Mouse (Mus musculus) neural tube, embryonic 14.5 days (tissue): Measurements from ENCODE around the gene Il1rl2. TPM values are rescaled to one million over a fixed set of nuclear protein-coding genes. Genes with fewer than 3 reads are reported as not detected.

Experiments
- ATAC-seq: fragments of 200-750 bp; cut with Nextera tagmentation; 2 replicates; pipeline ENCODE4 v1.8.0; 2017; ENCODE audit warnings: low read depth, mild to moderate bottlenecking, moderate TSS enrichment, moderate library complexity
- H3K27ac ChIP-seq: fragments of 300-500 bp; sonication (generic); 2 replicates; pipeline ENCODE4 v1.5.1; 2014; ENCODE audit warnings: low read depth, mild to moderate bottlenecking, control low read depth, low read length, moderate library complexity, mixed read lengths
- H3K27me3 ChIP-seq: fragments of 300-500 bp; sonication (generic); 2 replicates; pipeline ENCODE4 v1.6.1; 2014; ENCODE audit warnings: low read length; ENCODE audit not compliant: control insufficient read depth, insufficient read depth
- H3K36me3 ChIP-seq: fragments of 300-500 bp; sonication (generic); 2 replicates; pipeline ENCODE4 v1.6.1; 2014; ENCODE audit warnings: low read length, mixed read lengths; ENCODE audit not compliant: control insufficient read depth, insufficient read depth
- H3K4me1 ChIP-seq: fragments of 300-500 bp; sonication (generic); 2 replicates; pipeline ENCODE4 v1.6.1; 2014; ENCODE audit warnings: low read length; ENCODE audit not compliant: control insufficient read depth, insufficient read depth
- H3K4me2 ChIP-seq: fragments of 300-500 bp; sonication (generic); 2 replicates; pipeline ENCODE4 v1.6.1; 2014; ENCODE audit warnings: mild to moderate bottlenecking, low read depth, low read length, control low read depth
- H3K4me3 ChIP-seq: fragments of 300-500 bp; sonication (generic); 2 replicates; pipeline ENCODE4 v1.5.1; 2014; ENCODE audit warnings: low read depth, low read length, control low read depth, mixed read lengths
- H3K9ac ChIP-seq: fragments of 300-500 bp; sonication (generic); replicated peaks from 2 replicates; pipeline ENCODE4 v1.6.1; 2014; ENCODE audit warnings: low read depth, mild to moderate bottlenecking, control low read depth, low read length, mixed read lengths
- H3K9me3 ChIP-seq: fragments of 300-500 bp; sonication (generic); 2 replicates; pipeline ENCODE4 v1.6.1; 2016; ENCODE audit warnings: low read length; ENCODE audit not compliant: control insufficient read depth
- WGBS: fragments of 180-500 bp; shearing (Covaris S2); extraction: QIAGEN DNeasy Blood & Tissue Kit; methylation state at CpG from one replicate; pipeline ENCODE4 v1.1.7; 2014; 5-methylcytosine and 5-hydroxymethylcytosine counted together
- polyA plus RNA-seq: library from polyadenylated mRNA; unstranded; fragments of >200 nt; fragmentation: Nextera tagmentation; extraction: Ambion mirVana; gene quantifications from 2 replicates; pipeline ENCODE4 v1.2.1, GENCODE M21; 2014

Il1rl2 gene
- 0.52 and 1.4 TPM in 2 replicates for polyA plus RNA-seq

DNA sequence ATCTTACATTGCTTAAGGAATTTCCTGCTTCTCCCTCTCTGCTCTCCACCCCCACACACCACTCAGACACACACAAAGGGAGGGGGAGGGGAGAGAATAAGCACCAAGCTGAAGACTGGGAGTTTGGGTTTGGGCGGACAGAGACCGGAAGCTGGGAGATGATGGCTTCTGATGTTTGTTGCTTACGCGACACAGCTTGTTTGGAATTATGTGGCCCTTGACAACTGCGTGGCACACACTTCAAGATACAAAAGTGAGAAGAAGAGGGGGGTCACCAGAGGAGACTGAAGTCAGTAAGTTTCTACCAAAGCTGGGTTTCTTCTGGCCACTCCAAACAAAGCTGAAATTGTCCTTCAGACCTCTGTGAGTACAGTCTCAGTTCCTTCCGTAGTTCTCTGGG, at the start of gene Il1rl2:
Gene Il1rl2, plus strand, starts transcription at position 154 of the 400 bp plus-strand sequence.
- Histone ChIP-seq H3K9ac (no peak within 1 kb of the TSS; the same call in 1 of the 2 replicates), H3K36me3 (no peaks in the 10 kb centered on the region)

GRCm38 (mm10) chr1:40275285-40276013, 49.0 kb upstream of the Il1rl2 start:
- no peaks in the 10 kb centered on the region for H3K4me1 ChIP-seq
- 83% methylated on average over 10 of the region's 10 CpGs for WGBS
- no peak overlapping the region for H3K9ac ChIP-seq
- no peak for ATAC-seq
- H3K9me3 ChIP-seq = no peaks in the 10 kb centered on the region
- H3K4me2 ChIP-seq = no peak overlapping the region
- H3K27ac ChIP-seq = no peak overlapping the region
- no peaks in the 10 kb centered on the region for H3K27me3 ChIP-seq
- H3K36me3 ChIP-seq = no peaks in the 10 kb centered on the region
- H3K4me3 ChIP-seq = no peak overlapping the region

More for the DNA sequence above, at the start of gene Il1rl2:
- Histone ChIP-seq H3K4me2 (peak within 1 kb of the TSS; percentile 70), H3K27ac (no peak within 1 kb of the TSS), H3K4me3 (peak within 1 kb of the TSS; percentile 35), H3K27me3 (peaks cover 17% of the 10 kb centered on the region), H3K4me1 (0 out of 2 replicates have a peak, but pooled peaks cover 8% of the 10 kb centered on the region), H3K9me3 (no peaks in the 10 kb centered on the region)
- no peak for ATAC-seq
- 50% methylated on average over 6 of the region's 6 CpGs for WGBS

- no peak overlapping the region for H3K9ac ChIP-seq
- no peak overlapping the region for H3K27ac ChIP-seq
- H3K4me2 ChIP-seq = no peak overlapping the region
- no peaks in the 10 kb centered on the region for H3K36me3 ChIP-seq
- ATAC-seq = no peak
- WGBS = 85% methylated on average over 4 of the region's 4 CpGs
- no peaks in the 10 kb centered on the region for H3K27me3 ChIP-seq
- H3K4me1 ChIP-seq = no peaks in the 10 kb centered on the region
- no peaks in the 10 kb centered on the region for H3K9me3 ChIP-seq
- H3K4me3 ChIP-seq = no peak overlapping the region
Observed at GRCm38 (mm10) chr1:40277944-40278343, 46.5 kb upstream of the Il1rl2 start.

DNA sequence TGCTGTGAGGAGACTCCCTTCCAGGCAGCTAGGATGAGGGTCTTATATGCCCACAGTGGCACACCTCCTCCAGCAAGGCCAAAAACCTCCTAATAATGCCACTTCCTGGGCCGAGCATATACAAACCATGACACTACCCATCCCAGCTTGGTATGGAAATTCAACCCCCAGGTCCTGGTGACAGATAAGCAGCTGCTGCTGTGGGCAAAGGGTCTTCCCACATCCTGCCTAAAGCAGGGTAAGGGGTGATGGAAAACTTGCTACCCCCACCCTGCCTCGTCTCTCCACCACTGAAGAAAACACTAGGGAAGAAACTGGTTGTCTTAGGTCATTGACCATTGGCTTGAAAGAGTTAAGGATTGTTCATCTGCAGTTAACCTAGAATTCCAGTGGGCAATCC, 45.7 kb upstream of the Il1rl2 start:
- H3K4me2 ChIP-seq = no peak overlapping the region
- no peak for ATAC-seq
- no peaks in the 10 kb centered on the region for H3K4me1 ChIP-seq
- no peaks in the 10 kb centered on the region for H3K27me3 ChIP-seq
- H3K4me3 ChIP-seq = no peak overlapping the region
- no peak overlapping the region for H3K27ac ChIP-seq
- 91% methylated on average over 2 of the region's 2 CpGs for WGBS
- H3K36me3 ChIP-seq = no peaks in the 10 kb centered on the region
- no peak overlapping the region for H3K9ac ChIP-seq
- H3K9me3 ChIP-seq = no peaks in the 10 kb centered on the region

- Histone ChIP-seq H3K36me3 (no peaks in the 10 kb centered on the region), H3K9me3 (no peaks in the 10 kb centered on the region), H3K27me3 (no peaks in the 10 kb centered on the region), H3K4me3 (no peak overlapping the region), H3K4me1 (no peaks in the 10 kb centered on the region), H3K27ac (no peak overlapping the region), H3K9ac (no peak overlapping the region), H3K4me2 (no peak overlapping the region)
- ATAC-seq = no peak
- WGBS = 92% methylated on average over 11 of the region's 11 CpGs
Observed at GRCm38 (mm10) chr1:40279182-40279743, 45.1 kb upstream of the Il1rl2 start.

DNA sequence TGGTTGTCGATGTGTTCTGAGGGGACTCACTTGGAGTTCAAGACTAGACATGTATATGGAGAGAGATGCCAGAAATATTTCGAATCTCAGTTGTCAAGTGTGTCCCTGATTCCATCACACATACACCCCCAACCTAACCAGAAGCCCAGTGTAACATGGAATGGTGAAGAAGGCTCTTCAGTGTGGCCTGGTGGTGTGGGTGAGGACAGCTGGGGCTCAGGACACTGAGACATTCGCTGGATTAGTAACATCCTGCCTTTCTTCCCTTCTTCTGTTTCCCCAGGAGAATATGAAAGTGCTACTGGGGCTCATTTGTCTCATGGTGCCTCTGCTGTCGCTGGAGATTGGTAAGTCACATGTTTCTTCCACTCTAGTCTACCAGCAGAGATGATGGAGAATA, 42.5 kb upstream of the Il1rl2 start:
- no peaks in the 10 kb centered on the region for H3K36me3 ChIP-seq
- 74% methylated on average over 4 of the region's 4 CpGs for WGBS
- H3K4me1 ChIP-seq = no peaks in the 10 kb centered on the region

DNA sequence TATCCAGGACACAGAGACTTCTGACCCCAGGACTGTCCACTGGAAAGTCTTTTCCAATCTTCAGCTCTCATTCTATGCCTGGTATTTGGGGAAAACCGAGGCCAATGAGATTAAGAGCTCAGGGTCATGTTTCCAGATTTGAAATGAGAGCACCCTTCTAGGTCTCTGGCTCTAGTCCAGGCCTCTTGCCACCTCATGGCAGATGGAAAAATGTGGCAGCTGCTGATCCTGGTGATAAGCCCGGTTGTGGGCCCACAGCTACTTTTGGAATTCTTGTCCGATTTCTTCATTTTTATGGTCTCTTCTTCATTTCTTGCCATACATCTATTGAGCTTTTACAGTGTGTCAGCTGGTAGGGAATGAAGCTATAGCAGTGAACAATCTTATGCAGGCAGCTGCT, 42.0 kb upstream of the Il1rl2 start:
- ATAC-seq = no peak
- Histone ChIP-seq H3K4me2 (no peak overlapping the region), H3K4me3 (no peak overlapping the region), H3K27ac (no peak overlapping the region), H3K36me3 (no peaks in the 10 kb centered on the region), H3K9me3 (no peaks in the 10 kb centered on the region), H3K27me3 (no peaks in the 10 kb centered on the region), H3K9ac (no peak overlapping the region), H3K4me1 (no peaks in the 10 kb centered on the region)
- 88% methylated on average over 3 of the region's 3 CpGs for WGBS

More for the DNA sequence above, 42.5 kb upstream of the Il1rl2 start:
- no peak overlapping the region for H3K4me3 ChIP-seq
- H3K27me3 ChIP-seq = no peaks in the 10 kb centered on the region
- H3K27ac ChIP-seq = no peak overlapping the region
- no peak for ATAC-seq
- H3K4me2 ChIP-seq = no peak overlapping the region
- no peak overlapping the region for H3K9ac ChIP-seq
- no peaks in the 10 kb centered on the region for H3K9me3 ChIP-seq

- Histone ChIP-seq H3K4me2 (no peak overlapping the region), H3K4me1 (no peaks in the 10 kb centered on the region), H3K9me3 (no peaks in the 10 kb centered on the region), H3K36me3 (no peaks in the 10 kb centered on the region), H3K27me3 (no peaks in the 10 kb centered on the region), H3K9ac (no peak overlapping the region), H3K27ac (no peak overlapping the region), H3K4me3 (no peak overlapping the region)
- WGBS = 87% methylated on average over 5 of the region's 5 CpGs
- ATAC-seq = no peak
Observed at GRCm38 (mm10) chr1:40283995-40284394, 40.4 kb upstream of the Il1rl2 start.

- no peak overlapping the region for H3K9ac ChIP-seq
- H3K4me2 ChIP-seq = no peak overlapping the region
- no peaks in the 10 kb centered on the region for H3K36me3 ChIP-seq
- H3K27ac ChIP-seq = no peak overlapping the region
- ATAC-seq = no peak
- H3K4me3 ChIP-seq = no peak overlapping the region
- WGBS = 79% methylated on average over 12 of the region's 12 CpGs
- no peaks in the 10 kb centered on the region for H3K4me1 ChIP-seq
- no peaks in the 10 kb centered on the region for H3K27me3 ChIP-seq
- H3K9me3 ChIP-seq = no peaks in the 10 kb centered on the region
Observed at GRCm38 (mm10) chr1:40290489-40291255, 33.7 kb upstream of the Il1rl2 start.
